Mouse (Mus musculus): ENCODE results near the gene P2rx1. TPM values are rescaled to one million over a fixed set of nuclear protein-coding genes. Genes with fewer than 3 reads are reported as not detected.
A peak's percentile ranks its signal among the peaks of the same experiment; 100 is the strongest.

The P2rx1 gene
- total RNA-seq, 2 experiments from 2014 or later, result 0.46 to 0.62 TPM

GRCm38 (mm10) chr11:73023827-73024226, 24.9 kb downstream of the P2rx1 start:
- DNase-seq, result no peak

DNA sequence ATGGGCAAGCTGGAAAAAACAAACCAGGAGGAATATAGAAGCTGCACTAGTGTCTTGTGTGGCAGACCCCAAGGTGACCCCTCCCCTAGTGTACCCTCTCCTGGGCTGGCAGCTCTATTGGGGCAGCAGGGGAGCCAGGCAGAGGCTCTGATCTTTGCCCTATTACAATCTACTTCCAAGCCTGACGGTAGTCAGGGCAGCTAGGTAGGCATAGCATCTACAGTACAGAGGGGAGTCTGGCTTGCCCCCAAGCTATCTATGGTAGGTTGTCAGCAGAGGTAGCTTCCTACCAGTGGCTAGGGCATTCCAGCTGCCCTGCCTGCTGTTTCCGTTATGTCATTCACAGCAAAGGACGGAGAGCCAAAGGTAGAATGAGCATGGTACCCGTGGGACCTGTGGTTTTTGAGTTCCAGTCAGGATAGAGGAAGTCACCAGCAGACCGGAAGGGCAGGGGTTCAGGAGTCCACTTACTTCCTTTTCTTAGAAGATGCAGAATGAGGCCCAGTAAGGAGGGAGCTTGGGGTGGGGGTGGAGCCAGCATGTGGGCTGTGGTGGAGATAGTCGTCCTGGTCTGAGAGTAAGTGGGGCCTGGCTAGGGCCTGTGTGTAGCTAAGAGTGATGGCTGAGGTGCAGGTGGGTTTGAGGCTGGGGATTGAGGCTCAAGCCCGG, 25.5 kb downstream of the P2rx1 start:
- no peak for DNase-seq

DNA sequence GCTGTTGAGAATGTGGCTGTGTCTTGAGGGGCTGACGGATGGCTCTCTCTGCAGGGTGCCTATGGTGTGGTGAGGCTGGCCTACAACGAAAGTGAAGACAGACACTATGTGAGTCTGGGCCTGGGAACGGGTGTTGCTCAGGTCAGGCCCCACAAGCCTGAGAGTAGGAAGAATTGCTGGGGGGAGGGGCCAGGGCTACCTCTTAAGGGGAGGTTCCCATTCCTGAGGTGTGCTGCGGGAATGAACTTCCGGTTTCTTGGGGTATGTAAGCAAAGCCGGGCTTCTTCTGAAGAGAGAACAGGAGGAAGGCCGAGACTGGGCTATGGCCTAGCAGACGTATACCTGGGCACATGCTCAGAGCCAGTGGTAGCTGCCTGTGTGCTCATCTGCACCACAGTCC, 28.1 kb downstream of the P2rx1 start:
- no peak for DNase-seq

DNA sequence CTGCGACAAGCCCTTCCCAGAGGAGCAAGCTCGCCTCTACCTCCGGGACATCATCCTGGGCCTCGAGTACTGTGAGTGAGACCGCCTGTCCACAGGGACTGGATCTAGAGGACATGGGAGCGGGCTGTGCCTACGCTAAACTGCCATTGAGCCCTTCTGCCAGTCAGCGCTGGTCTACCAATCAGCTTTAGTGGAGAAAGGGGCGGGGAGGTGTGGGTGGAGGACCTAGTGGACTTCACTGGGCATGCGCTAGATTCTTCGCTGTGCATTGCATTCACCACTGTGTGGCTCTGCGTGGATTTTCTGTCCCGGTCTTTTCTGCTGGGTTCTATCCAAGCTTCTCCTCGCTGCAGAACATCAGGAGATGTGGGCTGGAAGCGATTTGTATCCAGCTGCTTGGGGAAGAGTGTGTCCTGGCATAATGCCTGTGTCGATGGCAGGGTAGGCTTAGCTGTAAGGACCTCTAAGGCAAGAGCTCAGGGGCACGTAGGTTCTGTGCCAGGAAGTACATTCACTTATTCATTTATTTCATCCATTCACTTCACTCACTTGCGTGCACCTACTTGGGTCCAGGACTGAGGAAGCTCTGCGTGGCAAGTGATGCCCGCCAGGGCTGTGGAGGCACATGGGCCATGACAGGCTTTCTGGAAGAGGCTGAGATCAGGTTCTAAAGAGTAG, 32.1 kb downstream of the P2rx1 start:
- peak; percentile 84 to 86 for DNase-seq

GRCm38 (mm10) chr11:73031536-73031935, 32.6 kb downstream of the P2rx1 start:
- no peak for DNase-seq

DNA sequence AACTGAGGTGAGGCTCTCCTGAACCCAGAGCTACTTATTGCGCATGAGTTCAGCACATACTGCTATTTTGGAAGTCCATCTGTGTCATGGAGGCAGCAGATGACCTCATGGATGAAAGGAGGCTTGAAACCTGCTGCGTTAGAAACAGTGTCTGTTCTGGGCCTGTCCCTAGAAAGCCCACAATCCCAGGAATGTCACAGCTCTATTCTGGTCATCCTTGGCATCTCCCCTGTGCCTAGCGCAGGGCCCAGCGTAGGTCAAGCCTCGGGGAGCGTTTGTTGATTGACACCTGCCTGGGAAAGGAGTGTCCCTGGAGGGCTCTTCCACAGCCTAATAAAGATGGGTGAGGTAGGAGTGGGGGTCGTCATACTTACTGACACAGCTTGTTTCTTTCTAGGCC, 37.2 kb downstream of the P2rx1 start:
- DNase-seq, result no peak

DNA sequence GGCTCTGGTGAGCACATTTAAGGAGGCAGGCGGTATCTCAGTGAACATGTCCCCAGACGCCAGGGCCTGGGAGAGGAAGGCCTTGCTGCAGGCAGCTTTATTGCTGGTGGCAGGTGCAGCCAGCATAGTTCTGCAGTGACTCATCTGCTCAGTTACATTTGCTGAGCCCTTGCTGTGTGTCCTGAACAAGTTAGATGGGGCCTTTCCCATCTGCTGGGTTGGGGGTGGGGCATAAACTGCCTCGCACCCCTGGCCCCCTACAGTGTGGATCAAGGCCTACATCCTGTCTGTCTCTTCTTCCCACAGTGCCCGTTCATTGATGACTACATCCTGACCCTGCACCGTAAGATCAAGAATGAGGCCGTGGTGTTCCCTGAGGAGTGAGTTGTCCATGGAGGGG, 38.0 kb downstream of the P2rx1 start:
- no peak for DNase-seq

- no peak for DNase-seq
Measured at GRCm38 (mm10) chr11:73037691-73038090, 38.8 kb downstream of the P2rx1 start.

- DNase-seq, result peak in 1 of 2 experiments; percentile 47
Measured at GRCm38 (mm10) chr11:73039102-73039799, 40.3 kb downstream of the P2rx1 start.

DNA sequence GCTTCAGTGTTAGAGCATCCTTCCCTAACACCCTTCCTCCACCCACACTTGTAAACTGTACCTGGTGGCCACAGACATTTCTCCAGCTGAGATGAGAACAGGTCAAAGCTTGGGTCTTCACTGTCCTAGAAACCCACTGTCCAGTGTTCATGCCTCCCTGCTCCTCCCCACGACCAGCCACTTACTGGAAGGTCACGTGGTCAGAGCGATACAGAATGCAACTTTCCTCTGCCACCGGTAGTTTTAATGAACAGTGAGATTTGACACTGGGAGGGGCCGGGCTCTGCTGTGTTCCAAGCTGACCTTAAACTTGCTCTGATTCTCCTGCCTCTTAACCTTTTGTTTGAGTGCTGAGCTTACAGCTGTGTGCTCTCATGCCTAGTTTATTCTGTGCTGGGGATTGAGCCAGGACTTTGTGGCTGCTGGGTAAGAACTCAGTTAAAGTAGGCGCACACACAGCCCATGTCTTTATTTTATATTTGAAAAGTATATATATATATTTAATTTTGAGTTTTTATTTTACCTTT, 45.4 kb downstream of the P2rx1 start:
- no peak for DNase-seq

GRCm38 (mm10) chr11:73044789-73045188, 45.9 kb downstream of the P2rx1 start:
- DNase-seq, result no peak

DNA sequence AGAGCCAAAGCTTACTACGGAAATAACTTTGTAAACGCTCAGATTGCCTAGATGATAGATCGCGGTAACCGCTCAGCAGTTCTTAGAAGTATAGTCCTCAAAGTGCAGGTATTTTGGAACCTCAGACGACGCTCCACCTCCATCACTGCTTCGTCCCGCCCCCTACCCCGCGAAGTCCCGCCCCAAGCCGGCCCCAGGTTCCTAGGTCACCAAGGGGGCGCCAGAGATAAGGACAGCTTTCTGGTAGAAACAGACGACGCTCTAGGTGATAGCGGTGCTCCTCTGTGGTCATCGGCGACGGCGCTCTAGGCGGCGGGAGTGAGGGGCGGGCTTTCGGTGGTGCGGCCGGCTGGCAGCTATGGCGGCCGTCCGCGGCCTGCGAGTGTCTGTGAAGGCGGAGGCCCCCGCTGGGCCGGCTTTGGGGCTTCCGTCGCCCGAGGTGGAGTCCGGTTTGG, 48.7 kb downstream of the P2rx1 start, which contains the start of gene Ncbp3:
TSS of gene Ncbp3 (plus strand) at position 242 of the 455 bp plus-strand sequence.
- DNase-seq, result peak; percentile 95 to 96

DNA sequence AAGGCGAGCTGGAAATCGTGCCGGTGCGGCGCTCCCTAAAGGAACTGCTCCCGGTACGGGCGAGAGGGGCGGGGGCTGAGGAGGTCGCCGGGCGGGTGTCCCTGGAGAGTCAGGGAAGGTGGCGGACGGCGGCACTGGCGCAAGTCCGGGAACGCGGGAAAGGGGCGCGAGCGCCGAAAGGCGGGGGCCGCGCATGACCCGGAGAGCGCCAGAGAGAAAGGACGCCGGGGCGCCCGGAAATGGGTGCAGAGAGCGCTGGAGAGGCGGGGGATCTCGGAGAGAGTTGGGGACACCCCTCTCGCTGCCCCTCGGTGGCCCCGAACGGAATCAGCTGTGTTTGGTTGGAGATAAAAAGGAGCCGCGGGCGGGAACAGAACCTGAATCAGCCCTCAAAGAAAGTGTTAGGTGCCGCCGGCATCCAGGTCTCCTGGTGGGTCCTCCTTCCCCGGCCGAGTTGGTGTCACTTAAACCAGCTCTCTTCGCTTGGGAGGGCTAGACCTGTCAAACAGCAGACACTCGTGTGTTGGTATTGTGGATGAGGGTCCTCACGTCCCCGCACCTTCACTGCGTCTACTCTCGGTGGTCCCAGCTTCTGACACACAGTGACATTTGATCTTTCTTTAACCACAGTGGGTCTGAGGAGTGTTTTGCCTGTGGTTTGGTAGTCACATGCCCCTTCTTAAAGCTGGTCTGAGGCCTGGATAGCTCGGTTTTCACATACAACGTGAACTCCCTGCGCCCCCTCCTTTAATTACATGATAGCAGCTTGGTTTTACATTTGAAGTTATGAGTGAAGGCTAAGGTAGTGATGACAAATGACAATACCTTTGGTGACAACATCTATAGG, 49.4 kb downstream of the P2rx1 start:
- DNase-seq, result no peak

DNA sequence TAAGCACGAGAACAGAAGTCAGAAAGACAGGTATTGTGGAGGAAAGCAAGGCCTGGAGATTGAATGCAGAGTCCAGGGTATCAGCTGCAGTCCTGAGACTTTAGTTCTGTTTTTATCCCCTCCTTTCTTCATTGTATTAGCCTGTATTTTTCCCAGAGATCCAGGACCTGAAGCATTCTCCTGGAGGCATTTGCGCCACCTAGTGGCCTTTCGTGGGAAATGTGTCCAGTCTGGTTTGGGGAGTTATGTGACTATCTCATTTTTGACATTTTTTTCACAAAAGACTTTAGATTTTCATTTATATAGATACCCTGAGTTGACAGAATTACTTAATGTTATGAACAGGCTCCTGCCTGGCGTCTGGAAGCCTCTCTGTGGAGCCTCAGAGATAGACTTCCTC, 50.4 kb downstream of the P2rx1 start:
- peak; percentile 64 to 77 for DNase-seq

DNA sequence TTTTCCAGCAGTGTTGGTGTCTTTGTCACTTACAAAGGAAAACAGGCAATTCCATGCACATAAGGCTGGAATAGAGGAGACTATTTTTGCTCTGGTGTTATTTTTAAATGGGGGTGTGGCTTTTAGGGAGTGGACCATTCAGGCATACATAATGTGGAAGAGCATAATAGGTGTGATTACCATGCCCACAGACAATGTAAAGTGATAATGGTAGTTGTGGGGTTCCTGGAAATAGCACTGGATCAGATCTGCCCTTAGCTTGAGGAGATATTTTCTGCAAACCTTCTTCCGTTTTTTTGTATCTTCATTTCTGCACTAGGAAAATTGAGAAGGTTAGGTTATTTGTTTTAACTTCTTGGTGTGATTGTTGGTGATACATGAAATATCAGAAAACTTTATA, 53.9 kb downstream of the P2rx1 start:
- no peak for DNase-seq

DNA sequence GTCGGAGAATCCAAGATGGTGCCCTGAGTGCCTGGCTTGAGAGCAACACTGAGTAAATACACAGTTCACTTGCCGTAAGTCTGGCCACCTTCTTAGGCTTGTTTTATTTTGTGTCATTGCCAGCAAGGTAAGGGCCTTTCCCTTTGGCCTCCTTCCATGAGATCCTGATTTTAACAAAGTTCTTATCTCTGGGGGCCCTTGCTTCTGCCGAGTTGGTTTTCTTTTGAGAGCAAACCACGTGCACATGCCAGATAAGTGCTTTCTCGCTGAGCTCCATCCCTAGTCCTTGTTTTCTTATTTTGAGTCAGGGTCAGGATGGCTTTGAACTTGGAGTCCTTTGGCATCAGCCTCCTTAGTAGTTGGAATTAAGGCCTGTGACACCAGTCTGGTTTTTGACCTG, 58.8 kb downstream of the P2rx1 start:
- DNase-seq, result no peak

- no peak for DNase-seq
Measured at GRCm38 (mm10) chr11:73059630-73060029, 60.7 kb downstream of the P2rx1 start.

DNA sequence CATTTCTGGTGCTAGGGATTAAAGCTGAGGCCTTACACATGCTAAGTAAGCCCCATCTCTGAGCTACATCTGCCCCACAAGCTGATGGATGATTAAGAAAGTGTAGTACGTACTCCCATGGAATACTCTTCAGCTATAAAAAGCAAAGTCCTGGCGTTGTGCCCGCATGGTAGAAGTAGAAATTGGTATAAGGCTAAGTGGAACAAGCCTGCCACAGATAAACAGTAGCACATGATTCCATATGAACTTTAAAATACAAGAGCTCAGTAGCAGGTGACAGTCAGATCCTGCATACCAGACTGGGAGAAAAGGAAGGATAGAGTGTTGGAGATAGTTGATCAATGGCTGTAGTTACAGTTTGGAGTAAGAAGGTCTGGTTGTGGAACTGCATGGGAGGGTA, 62.5 kb downstream of the P2rx1 start:
- DNase-seq, result no peak
